Mouse (Mus musculus): ENCODE data around the gene B4galt5. TPM values are rescaled to one million over a fixed set of nuclear protein-coding genes. Genes with fewer than 3 reads are reported as not detected.

The B4galt5 gene
- total RNA-seq, 2 experiments from 2014 or later: 93.7 to 153 TPM

- DNase-seq: no peak
Observed at GRCm38 (mm10) chr2:167333450-167333849, 15.5 kb downstream of the B4galt5 start.

GRCm38 (mm10) chr2:167332336-167332987, 16.5 kb downstream of the B4galt5 start:
- no peak for DNase-seq

GRCm38 (mm10) chr2:167331432-167331921, 17.5 kb downstream of the B4galt5 start:
- peak; percentile 59 for DNase-seq

- DNase-seq: no peak
Observed at GRCm38 (mm10) chr2:167330581-167330980, 18.4 kb downstream of the B4galt5 start.

GRCm38 (mm10) chr2:167329478-167330262, 19.3 kb downstream of the B4galt5 start:
- DNase-seq: no peak

- DNase-seq: no peak
Observed at GRCm38 (mm10) chr2:167328340-167328739, 20.6 kb downstream of the B4galt5 start.

GRCm38 (mm10) chr2:167326582-167326981, 22.4 kb downstream of the B4galt5 start:
- no peak for DNase-seq

- DNase-seq: no peak
Observed at GRCm38 (mm10) chr2:167324151-167324930, 24.6 kb downstream of the B4galt5 start.

- DNase-seq: no peak
Observed at GRCm38 (mm10) chr2:167323116-167323515, 25.9 kb downstream of the B4galt5 start.

GRCm38 (mm10) chr2:167321372-167321771, 27.6 kb downstream of the B4galt5 start:
- peak; percentile 54 to 58 for DNase-seq

- peak; percentile 63 to 70 for DNase-seq
Observed at GRCm38 (mm10) chr2:167318981-167319380, 30.0 kb downstream of the B4galt5 start.

GRCm38 (mm10) chr2:167316724-167317187, 32.2 kb downstream of the B4galt5 start:
- DNase-seq: no peak

GRCm38 (mm10) chr2:167314491-167314890, 34.5 kb downstream of the B4galt5 start:
- no peak for DNase-seq

- peak; percentile 85 for DNase-seq
Observed at GRCm38 (mm10) chr2:167313501-167314326, 35.3 kb downstream of the B4galt5 start.

GRCm38 (mm10) chr2:167310121-167310520, 38.9 kb downstream of the B4galt5 start:
- peak in 1 of 2 experiments; percentile 3 for DNase-seq

- peak in 1 of 2 experiments; percentile 1 for DNase-seq
Observed at GRCm38 (mm10) chr2:167309286-167309685, 39.7 kb downstream of the B4galt5 start.

- peak in 1 of 2 experiments; percentile 0 for DNase-seq
Observed at GRCm38 (mm10) chr2:167307716-167308115, 41.3 kb downstream of the B4galt5 start.

- peak; percentile 52 to 58 for DNase-seq
Observed at GRCm38 (mm10) chr2:167306626-167307541, 42.1 kb downstream of the B4galt5 start.

- DNase-seq: no peak
Observed at GRCm38 (mm10) chr2:167306273-167306594, 42.7 kb downstream of the B4galt5 start.

Data from adrenal gland, postnatal 36 days (tissue).